Mouse (Mus musculus): Measurements from ENCODE around the gene Nthl1.
"Not testable (repeated sequence)": the region's sequence is repeated elsewhere in the genome, so short reads cannot be mapped to it uniquely, and the experiment has no call there.

Nthl1 gene

GRCm38 (mm10) chr17:24651835-24652234 lies 19.4 kb downstream of the Nthl1 start:
- no peak for DNase-seq

GRCm38 (mm10) chr17:24653967-24654710 lies 21.7 kb downstream of the Nthl1 start:
- peak; percentile 91 to 93 for DNase-seq

- no peak for DNase-seq
These were observed 22.5 kb downstream of the Nthl1 start for GRCm38 (mm10) chr17:24654969-24655368.

GRCm38 (mm10) chr17:24658017-24658758 lies 25.7 kb downstream of the Nthl1 start, which contains the start of gene Npw:
TSS of gene Npw (minus strand) at chr17:24658457.
- peak; percentile 51 to 52 for DNase-seq

GRCm38 (mm10) chr17:24667011-24667410 lies 34.5 kb downstream of the Nthl1 start:
- not testable (repeated sequence) for DNase-seq

- peak; percentile 83 to 88 for DNase-seq
These were observed 34.9 kb downstream of the Nthl1 start for GRCm38 (mm10) chr17:24667416-24667815.

- not testable (repeated sequence) for DNase-seq
These were observed 36.7 kb downstream of the Nthl1 start for GRCm38 (mm10) chr17:24669214-24669544.

GRCm38 (mm10) chr17:24669545-24670245 lies 37.2 kb downstream of the Nthl1 start, which contains the start of gene Zfp598:
TSS of gene Zfp598 (plus strand) at chr17:24669687.
- DNase-seq: peak; percentile 93 to 95

GRCm38 (mm10) chr17:24670246-24670844 lies 37.9 kb downstream of the Nthl1 start:
- no peak for DNase-seq

GRCm38 (mm10) chr17:24671346-24671745 lies 38.9 kb downstream of the Nthl1 start:
- no peak for DNase-seq

- peak; percentile 79 to 88 for DNase-seq
These were observed 39.7 kb downstream of the Nthl1 start for GRCm38 (mm10) chr17:24672141-24672540.

GRCm38 (mm10) chr17:24674277-24674676 lies 41.8 kb downstream of the Nthl1 start:
- DNase-seq: no peak

GRCm38 (mm10) chr17:24676187-24676586 lies 43.7 kb downstream of the Nthl1 start:
- peak; percentile 52 to 74 for DNase-seq

- DNase-seq: no peak
These were observed 44.4 kb downstream of the Nthl1 start for GRCm38 (mm10) chr17:24676877-24677276.

- DNase-seq: no peak
These were observed 45.1 kb downstream of the Nthl1 start for GRCm38 (mm10) chr17:24677500-24678080.

- DNase-seq: peak; percentile 52 to 56
These were observed 54.0 kb downstream of the Nthl1 start for GRCm38 (mm10) chr17:24686514-24686913.

- DNase-seq: peak; percentile 72 to 75
These were observed 54.7 kb downstream of the Nthl1 start for GRCm38 (mm10) chr17:24687146-24687595.

GRCm38 (mm10) chr17:24687599-24687998 lies 55.1 kb downstream of the Nthl1 start:
- DNase-seq: no peak
